Mouse (Mus musculus): ENCODE measurements around the gene Ank2. TPM values are rescaled to one million over a fixed set of nuclear protein-coding genes. Genes with fewer than 3 reads are reported as not detected.

Ank2 gene
- polyA plus RNA-seq, 1 experiment from 2014 or later = 131 TPM

DNA sequence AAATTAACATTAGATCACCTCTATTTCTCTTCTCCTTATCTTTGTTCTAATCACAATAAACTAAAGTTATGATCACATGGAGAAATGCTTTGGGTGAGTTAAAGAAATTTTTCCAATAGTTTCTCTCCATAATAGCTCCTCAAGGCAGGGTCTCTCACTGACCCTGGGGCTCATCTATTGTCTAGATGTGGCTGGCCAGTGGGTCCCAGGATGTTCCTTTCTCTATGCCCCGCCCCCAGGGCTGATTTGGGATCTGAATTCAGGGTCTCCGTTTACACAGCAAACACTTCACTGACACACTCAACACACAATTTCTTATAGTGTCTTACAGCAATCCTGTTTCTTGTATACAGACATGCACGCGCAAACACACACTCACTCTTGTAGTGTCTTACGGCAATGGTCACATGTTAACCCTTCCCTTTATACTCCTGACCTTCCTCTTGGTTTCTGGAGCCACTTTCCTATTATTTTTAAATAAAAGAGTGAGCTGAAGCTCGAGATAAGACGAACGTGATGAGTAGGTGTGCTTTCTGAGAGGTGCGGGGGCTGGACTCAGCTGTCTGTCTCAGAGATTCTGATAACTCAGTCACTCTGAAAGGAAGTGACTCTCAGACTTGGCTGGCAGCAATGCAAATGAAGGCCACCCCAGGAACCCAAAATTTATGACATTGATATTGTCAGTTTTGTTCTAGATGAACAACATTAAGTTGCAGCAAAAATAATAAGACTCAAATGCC, 204.4 kb downstream of the Ank2 start:
- H3K4me1 ChIP-seq = peaks cover 44% of the 10 kb centered on the region
- H3K36me3 ChIP-seq = no peaks in the 10 kb centered on the region
- peak; percentile 41; the same call in 1 of the 2 replicates for ATAC-seq (ENCODE audit: low FRiP score)
- no peak overlapping the region for H3K9ac ChIP-seq
- H3K4me2 ChIP-seq (replicated peaks) = no peak overlapping the region
- no peaks in the 10 kb centered on the region for H3K9me3 ChIP-seq (replicated peaks)
- 69% methylated on average over 9 of the region's 9 CpGs for WGBS
- H3K27ac ChIP-seq = peak overlapping the region; percentile 93
- no peaks in the 10 kb centered on the region for H3K27me3 ChIP-seq
- no peak overlapping the region for H3K4me3 ChIP-seq

GRCm38 (mm10) chr3:127294079-127294478, 205.1 kb downstream of the Ank2 start:
- Histone ChIP-seq H3K9ac (no peak overlapping the region), H3K36me3 (no peaks in the 10 kb centered on the region), H3K4me2 (replicated peaks) (peak overlapping the region; percentile 29), H3K4me3 (no peak overlapping the region), H3K9me3 (replicated peaks) (no peaks in the 10 kb centered on the region), H3K4me1 (peaks cover 47% of the 10 kb centered on the region), H3K27me3 (no peaks in the 10 kb centered on the region), H3K27ac (peak overlapping the region; percentile 93)
- ATAC-seq (ENCODE audit: low FRiP score) = peak; percentile 87
- 27% methylated on average over 14 of the region's 14 CpGs for WGBS

DNA sequence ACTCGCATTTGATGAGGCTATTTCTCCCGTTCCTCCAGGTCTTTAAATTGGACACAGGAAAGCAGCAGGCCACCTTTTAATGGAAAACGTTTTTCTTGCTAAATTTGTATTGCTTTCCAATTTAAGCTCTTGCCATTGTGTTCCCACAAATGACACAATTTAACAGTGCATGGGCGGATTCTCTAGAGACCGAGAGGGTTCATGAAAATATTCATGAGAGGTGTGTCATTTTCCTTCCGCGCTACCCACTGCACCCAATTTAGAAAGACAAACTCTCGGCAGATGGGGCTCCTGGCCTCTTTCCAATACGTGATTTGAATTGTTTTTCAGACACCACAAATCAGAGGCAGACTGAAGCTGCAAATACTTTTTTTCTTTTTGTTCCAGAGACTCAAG, 205.7 kb downstream of the Ank2 start:
- peaks cover 49% of the 10 kb centered on the region for H3K4me1 ChIP-seq
- peak overlapping the region; percentile 29; the same call in 1 of the 2 replicates for H3K4me2 ChIP-seq (replicated peaks)
- 48% methylated on average over 9 of the region's 9 CpGs for WGBS

GRCm38 (mm10) chr3:127292864-127293478, 206.2 kb downstream of the Ank2 start:
- H3K9me3 ChIP-seq (replicated peaks) = no peaks in the 10 kb centered on the region
- H3K27ac ChIP-seq = peak overlapping the region; percentile 93
- H3K9ac ChIP-seq = no peak overlapping the region
- no peak overlapping the region for H3K4me2 ChIP-seq (replicated peaks)
- ATAC-seq (ENCODE audit: low FRiP score) = peak; percentile 16
- peaks cover 49% of the 10 kb centered on the region for H3K4me1 ChIP-seq
- no peaks in the 10 kb centered on the region for H3K36me3 ChIP-seq
- WGBS = 80% methylated on average over 10 of the region's 10 CpGs
- H3K27me3 ChIP-seq = no peaks in the 10 kb centered on the region
- no peak overlapping the region for H3K4me3 ChIP-seq

More for the DNA sequence above, 205.7 kb downstream of the Ank2 start:
- H3K9ac ChIP-seq = no peak overlapping the region
- H3K9me3 ChIP-seq (replicated peaks) = no peaks in the 10 kb centered on the region
- peak; percentile 73 for ATAC-seq (ENCODE audit: low FRiP score)
- H3K36me3 ChIP-seq = no peaks in the 10 kb centered on the region
- no peaks in the 10 kb centered on the region for H3K27me3 ChIP-seq
- peak overlapping the region; percentile 93 for H3K27ac ChIP-seq
- H3K4me3 ChIP-seq = no peak overlapping the region

DNA sequence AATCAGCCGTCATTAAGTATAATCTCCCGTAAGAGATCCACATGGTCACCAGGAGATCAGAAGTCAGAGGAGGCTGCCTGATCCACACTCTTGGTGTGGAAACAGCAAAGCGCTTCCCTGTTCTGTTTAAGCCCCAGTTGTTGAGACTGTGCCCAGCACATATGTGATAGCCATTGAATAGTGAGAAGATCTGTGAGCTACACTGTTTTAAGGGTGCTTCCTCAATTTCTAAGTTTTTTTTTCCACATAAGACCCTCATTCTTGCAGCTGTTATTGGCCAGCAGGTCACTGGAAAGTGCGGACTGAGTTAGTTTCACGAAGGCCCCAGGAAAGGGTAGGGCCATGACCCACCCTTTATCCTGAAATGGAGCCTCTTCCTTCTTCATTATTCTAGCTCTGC, 216.9 kb downstream of the Ank2 start:
- ATAC-seq (ENCODE audit: low FRiP score) = no peak
- no peaks in the 10 kb centered on the region for H3K9me3 ChIP-seq (replicated peaks)
- H3K4me2 ChIP-seq (replicated peaks) = no peak overlapping the region
- no peaks in the 10 kb centered on the region for H3K4me1 ChIP-seq
- no peak overlapping the region for H3K27ac ChIP-seq
- 92% methylated on average over 5 of the region's 5 CpGs for whole genome bisulfite sequencing
- H3K36me3 ChIP-seq = no peaks in the 10 kb centered on the region
- no peak overlapping the region for H3K9ac ChIP-seq
- H3K27me3 ChIP-seq = no peaks in the 10 kb centered on the region
- no peak overlapping the region for H3K4me3 ChIP-seq

- H3K9me3 ChIP-seq (replicated peaks) = no peaks in the 10 kb centered on the region
- H3K36me3 ChIP-seq = no peaks in the 10 kb centered on the region
- 91% methylated on average over 3 of the region's 3 CpGs for WGBS
These were observed 217.8 kb downstream of the Ank2 start for GRCm38 (mm10) chr3:127281390-127281789.

GRCm38 (mm10) chr3:127280376-127280775, 218.8 kb downstream of the Ank2 start:
- no peak overlapping the region for H3K4me2 ChIP-seq (replicated peaks)
- H3K9ac ChIP-seq = no peak overlapping the region
- no peaks in the 10 kb centered on the region for H3K9me3 ChIP-seq (replicated peaks)
- H3K4me1 ChIP-seq = no peaks in the 10 kb centered on the region
- H3K4me3 ChIP-seq = no peak overlapping the region
- ATAC-seq (ENCODE audit: low FRiP score) = no peak
- no peaks in the 10 kb centered on the region for H3K36me3 ChIP-seq
- H3K27ac ChIP-seq = no peak overlapping the region
- H3K27me3 ChIP-seq = no peaks in the 10 kb centered on the region

More at GRCm38 (mm10) chr3:127281390-127281789, 217.8 kb downstream of the Ank2 start:
- Histone ChIP-seq H3K9ac (no peak overlapping the region), H3K4me1 (no peaks in the 10 kb centered on the region), H3K4me2 (replicated peaks) (no peak overlapping the region), H3K27me3 (no peaks in the 10 kb centered on the region), H3K4me3 (no peak overlapping the region), H3K27ac (no peak overlapping the region)
- no peak for ATAC-seq (ENCODE audit: low FRiP score)

GRCm38 (mm10) chr3:127275953-127276352, 223.2 kb downstream of the Ank2 start:
- H3K9me3 ChIP-seq (replicated peaks) = no peaks in the 10 kb centered on the region
- no peak overlapping the region for H3K9ac ChIP-seq
- no peak for ATAC-seq (ENCODE audit: low FRiP score)
- peaks cover 7% of the 10 kb centered on the region; the same call in 1 of the 2 replicates for H3K4me1 ChIP-seq
- no peaks in the 10 kb centered on the region for H3K36me3 ChIP-seq
- no peak overlapping the region for H3K4me2 ChIP-seq (replicated peaks)
- H3K27ac ChIP-seq = no peak overlapping the region
- WGBS = 90% methylated on average over 6 of the region's 6 CpGs
- no peak overlapping the region for H3K4me3 ChIP-seq
- no peaks in the 10 kb centered on the region for H3K27me3 ChIP-seq

DNA sequence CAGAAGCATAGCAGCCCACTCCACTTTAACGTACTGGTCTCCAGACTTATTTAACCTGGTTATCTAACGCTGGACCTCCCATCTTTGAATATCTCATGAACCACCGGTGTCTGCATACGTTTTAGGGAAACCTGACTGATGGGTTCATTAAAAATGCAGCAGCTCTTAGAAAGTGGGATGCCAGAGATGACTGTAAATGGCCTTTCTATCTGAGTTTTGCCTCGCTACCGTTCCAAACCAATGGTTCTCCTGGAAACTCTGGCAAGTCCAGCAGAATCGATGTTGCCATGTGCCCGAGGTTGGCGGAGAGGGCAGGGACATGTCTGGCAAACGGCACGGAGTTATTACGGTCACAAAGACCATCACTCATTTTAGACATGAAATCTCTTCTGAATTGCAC, 226.3 kb downstream of the Ank2 start:
- peak; percentile 36; the same call in 1 of the 2 replicates for ATAC-seq (ENCODE audit: low FRiP score)
- Histone ChIP-seq H3K27ac (peak overlapping the region; percentile 52; the same call in 1 of the 2 replicates), H3K36me3 (no peaks in the 10 kb centered on the region), H3K4me3 (no peak overlapping the region), H3K9me3 (replicated peaks) (no peaks in the 10 kb centered on the region), H3K9ac (no peak overlapping the region), H3K4me2 (replicated peaks) (no peak overlapping the region), H3K4me1 (peaks cover 19% of the 10 kb centered on the region), H3K27me3 (no peaks in the 10 kb centered on the region)
- 52% methylated on average over 12 of the region's 12 CpGs for WGBS

GRCm38 (mm10) chr3:127269616-127270015, 229.5 kb downstream of the Ank2 start:
- H3K36me3 ChIP-seq = no peaks in the 10 kb centered on the region
- ATAC-seq (ENCODE audit: low FRiP score) = no peak
- H3K9me3 ChIP-seq (replicated peaks) = no peaks in the 10 kb centered on the region
- H3K27me3 ChIP-seq = no peaks in the 10 kb centered on the region
- no peak overlapping the region for H3K4me2 ChIP-seq (replicated peaks)
- peaks cover 32% of the 10 kb centered on the region for H3K4me1 ChIP-seq
- H3K27ac ChIP-seq = no peak overlapping the region
- no peak overlapping the region for H3K4me3 ChIP-seq
- H3K9ac ChIP-seq = no peak overlapping the region
- 82% methylated on average over 14 of the region's 14 CpGs for WGBS

GRCm38 (mm10) chr3:127267846-127268245, 231.3 kb downstream of the Ank2 start:
- Histone ChIP-seq H3K9ac (peak overlapping the region; percentile 38; the same call in 1 of the 2 replicates), H3K27ac (peak overlapping the region; percentile 71), H3K9me3 (replicated peaks) (no peaks in the 10 kb centered on the region), H3K36me3 (no peaks in the 10 kb centered on the region), H3K4me3 (no peak overlapping the region), H3K4me2 (replicated peaks) (no peak overlapping the region), H3K27me3 (no peaks in the 10 kb centered on the region), H3K4me1 (peaks cover 30% of the 10 kb centered on the region)
- peak; percentile 74 for ATAC-seq (ENCODE audit: low FRiP score)
- 15% methylated on average over 6 of the region's 6 CpGs for WGBS

DNA sequence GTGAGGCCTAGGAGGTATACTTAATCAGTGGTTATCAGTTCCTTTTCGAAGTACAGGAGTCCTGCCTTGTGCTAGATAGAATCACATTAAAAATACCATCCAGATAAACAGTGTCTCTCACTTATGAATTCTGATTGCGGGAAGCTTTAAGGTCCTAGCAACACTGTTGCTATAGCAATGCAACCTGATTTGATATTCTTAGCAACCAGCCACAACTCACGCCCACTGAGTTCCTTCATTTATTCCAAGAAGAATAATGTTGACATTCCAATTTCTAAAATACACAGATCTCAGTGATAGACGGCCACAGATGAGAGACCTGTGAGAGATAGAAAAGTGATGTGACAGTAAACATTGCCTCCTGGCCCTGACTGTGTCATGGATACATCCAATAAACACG, 233.4 kb downstream of the Ank2 start:
- no peak; the same call in 1 of the 2 replicates for ATAC-seq (ENCODE audit: low FRiP score)
- H3K4me3 ChIP-seq = no peak overlapping the region
- no peaks in the 10 kb centered on the region for H3K27me3 ChIP-seq
- H3K4me2 ChIP-seq (replicated peaks) = no peak overlapping the region
- H3K36me3 ChIP-seq = no peaks in the 10 kb centered on the region
- no peak overlapping the region for H3K9ac ChIP-seq
- no peaks in the 10 kb centered on the region for H3K9me3 ChIP-seq (replicated peaks)
- H3K27ac ChIP-seq = no peak overlapping the region
- peaks cover 30% of the 10 kb centered on the region for H3K4me1 ChIP-seq
- 62% methylated on average over 5 of the region's 5 CpGs for WGBS

Data from hindbrain, embryonic 12.5 days (tissue).